Mouse (Mus musculus): ENCODE measurements around the gene Bcl3. TPM values are rescaled to one million over a fixed set of nuclear protein-coding genes. Genes with fewer than 3 reads are reported as not detected.
A peak's percentile ranks its signal among the peaks of the same experiment; 100 is the strongest.

The Bcl3 gene
- polyA plus RNA-seq, 1 experiment from 2014 or later = 1.0 TPM

DNA sequence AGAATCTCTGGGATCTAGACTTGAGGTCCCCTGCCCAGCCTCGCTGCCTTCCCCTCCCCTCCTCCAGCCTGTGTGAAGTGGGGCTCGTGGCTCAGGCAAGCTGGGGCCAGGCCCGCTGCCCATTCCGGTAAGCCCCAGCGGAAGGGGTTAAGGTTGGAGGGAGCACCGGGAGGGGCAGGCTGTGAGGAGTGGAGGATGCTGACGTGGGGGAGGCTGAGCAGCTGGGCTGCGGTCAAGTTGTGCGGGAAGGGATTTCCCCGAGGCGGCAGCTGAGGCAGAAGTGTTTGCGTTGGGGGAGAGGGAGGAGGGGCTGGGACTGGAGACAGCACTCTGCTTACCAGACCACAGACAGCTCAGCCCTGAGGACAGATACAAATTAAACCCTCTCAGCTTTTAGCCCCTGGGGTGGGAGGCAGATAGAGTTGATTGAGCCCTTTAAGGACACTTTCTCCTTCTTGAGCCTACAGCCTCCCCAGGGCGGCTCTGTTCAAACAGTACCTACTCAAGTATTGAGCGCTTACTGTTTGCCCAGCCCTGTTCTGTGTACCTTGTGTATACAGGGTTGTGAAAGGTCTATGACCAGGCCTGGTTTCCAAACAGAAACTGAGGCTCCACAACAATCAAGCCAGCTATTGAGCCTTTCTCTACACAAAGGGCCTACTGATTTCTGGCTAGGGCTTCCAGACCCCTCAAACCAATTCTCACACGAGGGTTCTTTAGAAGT, 5.0 kb downstream of the Bcl3 start:
- H3K27ac ChIP-seq (ENCODE audit: low read depth, low read length) = 0 out of 2 replicates have a peak overlapping the region, but pooled peaks have one; percentile 1
- peaks cover 34% of the 10 kb centered on the region for H3K27me3 ChIP-seq (ENCODE audit: control insufficient read depth, insufficient read depth, low read length)

DNA sequence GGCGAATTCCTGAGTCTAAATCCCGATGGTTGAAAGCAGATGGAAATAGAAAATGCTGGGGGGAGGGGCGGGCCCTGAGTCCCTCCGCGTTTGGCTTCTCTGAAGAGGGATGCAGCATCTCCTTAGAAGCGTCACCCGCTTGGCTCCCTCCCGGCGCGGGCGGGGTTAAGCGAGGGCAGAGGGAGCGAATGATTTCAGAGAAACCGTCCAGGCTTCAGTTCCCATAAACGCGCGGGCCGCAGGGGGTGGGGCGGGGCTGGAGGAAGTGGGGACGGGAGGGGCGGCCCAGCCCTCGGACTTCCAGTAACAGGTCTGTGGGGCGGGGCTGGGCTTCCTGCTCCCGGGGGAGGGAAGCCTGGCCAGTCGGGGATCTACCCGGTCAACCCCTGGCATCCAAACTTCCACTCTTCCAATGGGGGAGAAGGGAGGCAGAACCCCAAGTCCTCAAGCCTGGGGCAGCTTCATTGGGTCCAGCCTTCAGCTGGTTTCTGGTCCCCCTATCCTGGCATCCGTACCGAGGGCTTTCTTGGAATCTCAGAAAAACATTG, 6.3 kb downstream of the Bcl3 start:
- WGBS (ENCODE audit: insufficient replicate concordance) = under 1% methylated on average over 28 of the region's 28 CpGs
- H3K27ac ChIP-seq (ENCODE audit: low read depth, low read length) = 0 out of 2 replicates have a peak overlapping the region, but pooled peaks have one; percentile 29
- H3K27me3 ChIP-seq (ENCODE audit: control insufficient read depth, insufficient read depth, low read length) = peaks cover 34% of the 10 kb centered on the region
- peak overlapping the region; percentile 80 for H3K4me2 ChIP-seq
- peak overlapping the region; percentile 48 for H3K4me3 ChIP-seq (ENCODE audit: low read depth, low read length)
- ATAC-seq (replicated peaks; ENCODE audit: insufficient number of reproducible peaks, low FRiP score, low TSS enrichment) = peak; percentile 62; the same call in 1 of the 2 replicates
- peaks cover 10% of the 10 kb centered on the region for H3K4me1 ChIP-seq (ENCODE audit: control insufficient read depth, insufficient read depth, low read length)
- peak overlapping the region; percentile 61; the same call in 1 of the 2 replicates for H3K9ac ChIP-seq (ENCODE audit: low read depth, low read length)
- 0 out of 2 replicates have a peak, but pooled peaks cover 2% of the 10 kb centered on the region for H3K9me3 ChIP-seq (replicated peaks; ENCODE audit: control insufficient read depth, low read length)
- H3K36me3 ChIP-seq (ENCODE audit: control insufficient read depth, insufficient read depth, low read length) = no peaks in the 10 kb centered on the region

More for the DNA sequence above, 5.0 kb downstream of the Bcl3 start:
- Histone ChIP-seq H3K9me3 (replicated peaks; ENCODE audit: control insufficient read depth, low read length) (0 out of 2 replicates have a peak, but pooled peaks cover 2% of the 10 kb centered on the region), H3K4me3 (ENCODE audit: low read depth, low read length) (peak overlapping the region; percentile 48), H3K9ac (ENCODE audit: low read depth, low read length) (peak overlapping the region; percentile 36; the same call in 1 of the 2 replicates), H3K4me2 (peak overlapping the region; percentile 80), H3K36me3 (ENCODE audit: control insufficient read depth, insufficient read depth, low read length) (no peaks in the 10 kb centered on the region), H3K4me1 (ENCODE audit: control insufficient read depth, insufficient read depth, low read length) (peaks cover 13% of the 10 kb centered on the region)
- 11% methylated on average over 15 of the region's 15 CpGs for WGBS (ENCODE audit: insufficient replicate concordance)
- 0 out of 2 replicates have a peak, but pooled peaks have one; percentile 43 for ATAC-seq (replicated peaks; ENCODE audit: insufficient number of reproducible peaks, low FRiP score, low TSS enrichment)

DNA sequence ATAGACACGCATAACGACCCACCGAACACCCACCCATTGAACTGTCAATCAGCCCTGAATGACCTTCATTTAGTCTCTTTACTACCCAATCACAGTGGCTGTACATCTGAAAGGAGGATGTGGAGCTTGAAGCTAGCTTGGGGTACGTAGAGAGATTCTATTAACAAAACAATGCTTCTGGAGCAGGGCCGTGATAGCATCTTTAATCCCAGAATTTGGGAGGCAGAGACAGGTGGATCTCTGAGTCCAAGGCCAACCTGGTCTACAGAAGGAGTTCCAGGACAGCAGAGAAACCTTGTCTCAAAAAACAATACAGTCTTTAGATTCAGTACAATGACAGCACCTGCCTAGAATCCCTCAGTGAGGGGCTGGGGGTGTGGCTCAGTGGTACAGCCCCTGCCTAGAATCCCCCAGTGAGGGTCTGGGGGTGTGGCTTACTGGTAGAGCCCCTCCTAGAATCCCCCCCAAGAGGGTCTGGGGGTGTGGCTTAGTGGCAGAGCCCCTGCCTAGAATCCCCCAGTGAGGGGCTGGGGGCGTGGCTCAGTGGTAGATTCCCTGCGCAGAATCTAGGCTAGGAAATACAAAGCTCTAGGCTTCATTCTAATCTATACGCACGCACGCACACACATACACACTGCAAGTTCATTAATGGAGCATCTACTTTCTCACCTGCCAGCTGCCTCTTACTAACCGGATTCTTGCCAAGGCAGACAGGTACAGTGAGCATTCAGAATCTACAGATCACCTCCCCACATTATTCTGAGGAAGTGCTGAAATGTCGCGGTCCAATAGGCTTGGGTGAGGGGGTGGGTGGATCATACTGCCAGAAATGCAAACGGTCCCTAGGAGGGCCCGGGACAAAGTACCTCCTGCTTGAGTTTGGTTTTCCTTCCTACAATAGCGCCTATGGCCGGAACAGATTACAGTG, 7.0 kb downstream of the Bcl3 start:
- H3K4me3 ChIP-seq (ENCODE audit: low read depth, low read length) = peak overlapping the region; percentile 48
- peaks cover 16% of the 10 kb centered on the region for H3K4me1 ChIP-seq (ENCODE audit: control insufficient read depth, insufficient read depth, low read length)
- H3K4me2 ChIP-seq = peak overlapping the region; percentile 80
- H3K27me3 ChIP-seq (ENCODE audit: control insufficient read depth, insufficient read depth, low read length) = peaks cover 37% of the 10 kb centered on the region
- no peaks in the 10 kb centered on the region for H3K36me3 ChIP-seq (ENCODE audit: control insufficient read depth, insufficient read depth, low read length)
- 30% methylated on average over 17 of the region's 17 CpGs for WGBS (ENCODE audit: insufficient replicate concordance)
- 0 out of 2 replicates have a peak, but pooled peaks cover 2% of the 10 kb centered on the region for H3K9me3 ChIP-seq (replicated peaks; ENCODE audit: control insufficient read depth, low read length)
- ATAC-seq (replicated peaks; ENCODE audit: insufficient number of reproducible peaks, low FRiP score, low TSS enrichment) = 0 out of 2 replicates have a peak, but pooled peaks have one; percentile 16
- peak overlapping the region; percentile 61; the same call in 1 of the 2 replicates for H3K9ac ChIP-seq (ENCODE audit: low read depth, low read length)
- H3K27ac ChIP-seq (ENCODE audit: low read depth, low read length) = 0 out of 2 replicates have a peak overlapping the region, but pooled peaks have one; percentile 29

DNA sequence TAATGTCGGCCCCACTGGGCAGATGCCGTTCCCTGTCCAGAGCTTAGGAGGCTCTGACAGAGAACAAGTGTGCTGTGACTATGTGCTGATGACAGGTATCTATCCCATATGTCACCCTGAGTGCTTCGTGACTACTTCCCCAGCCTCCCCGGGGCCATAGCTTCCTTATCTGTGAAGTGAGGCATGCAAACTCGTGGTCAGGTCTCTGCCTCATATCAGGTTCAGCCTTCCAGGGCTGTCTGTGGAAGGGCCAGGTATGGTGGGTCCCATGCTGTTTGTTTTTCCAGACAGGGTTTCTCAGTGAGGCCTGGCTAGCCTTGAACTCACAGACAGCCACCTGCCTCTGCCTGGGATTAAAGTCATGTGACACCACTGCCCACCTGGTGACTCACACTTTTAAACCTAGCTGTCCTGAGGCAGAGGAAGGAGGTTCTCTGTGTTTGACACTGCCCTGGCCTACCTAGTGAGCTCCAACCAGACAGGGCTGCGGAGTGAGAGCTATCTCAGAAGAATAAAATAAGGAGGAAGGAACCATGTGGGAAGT, 8.9 kb downstream of the Bcl3 start:
- Histone ChIP-seq H3K27me3 (ENCODE audit: control insufficient read depth, insufficient read depth, low read length) (peaks cover 47% of the 10 kb centered on the region), H3K4me2 (no peak overlapping the region), H3K4me1 (ENCODE audit: control insufficient read depth, insufficient read depth, low read length) (peaks cover 16% of the 10 kb centered on the region), H3K27ac (ENCODE audit: low read depth, low read length) (no peak overlapping the region), H3K4me3 (ENCODE audit: low read depth, low read length) (no peak overlapping the region), H3K36me3 (ENCODE audit: control insufficient read depth, insufficient read depth, low read length) (no peaks in the 10 kb centered on the region), H3K9ac (ENCODE audit: low read depth, low read length) (no peak overlapping the region), H3K9me3 (replicated peaks; ENCODE audit: control insufficient read depth, low read length) (no peaks in the 10 kb centered on the region; the same call in 1 of the 2 replicates)
- WGBS (ENCODE audit: insufficient replicate concordance) = 44% methylated on average over 6 of the region's 6 CpGs
- no peak for ATAC-seq (replicated peaks; ENCODE audit: insufficient number of reproducible peaks, low FRiP score, low TSS enrichment)

DNA sequence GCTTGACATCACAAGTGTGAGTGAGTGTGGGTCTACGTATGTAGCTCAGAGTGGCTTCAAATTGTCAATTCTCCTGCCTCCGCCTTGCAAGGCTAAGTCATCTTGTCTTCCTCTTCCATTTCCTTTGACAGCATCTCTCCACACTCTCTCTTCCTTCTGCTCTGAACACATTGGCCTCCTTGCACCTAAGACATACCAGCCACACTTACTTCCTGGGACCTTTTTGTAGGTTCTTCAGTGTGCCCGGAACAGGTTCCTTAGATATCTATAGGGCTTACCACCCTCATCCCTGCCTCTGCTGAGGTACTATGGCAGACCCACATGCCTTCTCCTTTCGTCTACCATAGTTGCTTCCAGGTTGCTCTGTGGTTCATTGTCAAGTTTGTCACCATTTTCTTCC, 9.4 kb downstream of the Bcl3 start:
- H3K9me3 ChIP-seq (replicated peaks; ENCODE audit: control insufficient read depth, low read length) = no peaks in the 10 kb centered on the region; the same call in 1 of the 2 replicates
- H3K36me3 ChIP-seq (ENCODE audit: control insufficient read depth, insufficient read depth, low read length) = no peaks in the 10 kb centered on the region
- H3K4me3 ChIP-seq (ENCODE audit: low read depth, low read length) = no peak overlapping the region
- no peak for ATAC-seq (replicated peaks; ENCODE audit: insufficient number of reproducible peaks, low FRiP score, low TSS enrichment)
- no peak overlapping the region for H3K4me2 ChIP-seq
- 64% methylated on average over 4 of the region's 4 CpGs for WGBS (ENCODE audit: insufficient replicate concordance)
- no peak overlapping the region for H3K9ac ChIP-seq (ENCODE audit: low read depth, low read length)
- H3K27ac ChIP-seq (ENCODE audit: low read depth, low read length) = no peak overlapping the region
- peaks cover 16% of the 10 kb centered on the region for H3K4me1 ChIP-seq (ENCODE audit: control insufficient read depth, insufficient read depth, low read length)
- peaks cover 51% of the 10 kb centered on the region for H3K27me3 ChIP-seq (ENCODE audit: control insufficient read depth, insufficient read depth, low read length)

DNA sequence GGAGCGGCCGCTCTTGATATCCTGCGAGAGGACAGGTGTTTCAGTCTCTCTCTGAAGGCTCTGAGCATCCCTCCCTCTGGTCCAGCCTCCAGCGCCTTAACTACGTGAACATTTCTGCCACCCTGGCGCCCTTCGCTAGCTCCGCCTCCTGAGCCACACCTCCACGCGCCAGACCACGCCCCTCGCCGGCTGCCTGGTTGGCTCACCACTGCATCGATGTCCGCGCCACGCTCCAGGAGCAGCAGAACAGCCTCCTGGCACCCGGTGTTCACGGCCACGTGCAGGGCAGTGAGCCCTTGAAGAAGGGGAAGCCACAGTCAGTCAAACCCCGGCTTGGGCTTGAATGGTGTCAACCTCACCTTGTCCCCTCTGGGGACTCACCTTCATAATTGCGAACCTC, 11.5 kb downstream of the Bcl3 start:
- Histone ChIP-seq H3K36me3 (ENCODE audit: control insufficient read depth, insufficient read depth, low read length) (no peaks in the 10 kb centered on the region), H3K4me2 (peak overlapping the region; percentile 51), H3K27ac (ENCODE audit: low read depth, low read length) (no peak overlapping the region), H3K4me1 (ENCODE audit: control insufficient read depth, insufficient read depth, low read length) (peaks cover 7% of the 10 kb centered on the region), H3K27me3 (ENCODE audit: control insufficient read depth, insufficient read depth, low read length) (peaks cover 50% of the 10 kb centered on the region), H3K4me3 (ENCODE audit: low read depth, low read length) (peak overlapping the region; percentile 11; the same call in 1 of the 2 replicates), H3K9me3 (replicated peaks; ENCODE audit: control insufficient read depth, low read length) (no peaks in the 10 kb centered on the region; the same call in 1 of the 2 replicates), H3K9ac (ENCODE audit: low read depth, low read length) (no peak overlapping the region)
- no peak for ATAC-seq (replicated peaks; ENCODE audit: insufficient number of reproducible peaks, low FRiP score, low TSS enrichment)
- 5% methylated on average over 22 of the region's 22 CpGs for WGBS (ENCODE audit: insufficient replicate concordance)

DNA sequence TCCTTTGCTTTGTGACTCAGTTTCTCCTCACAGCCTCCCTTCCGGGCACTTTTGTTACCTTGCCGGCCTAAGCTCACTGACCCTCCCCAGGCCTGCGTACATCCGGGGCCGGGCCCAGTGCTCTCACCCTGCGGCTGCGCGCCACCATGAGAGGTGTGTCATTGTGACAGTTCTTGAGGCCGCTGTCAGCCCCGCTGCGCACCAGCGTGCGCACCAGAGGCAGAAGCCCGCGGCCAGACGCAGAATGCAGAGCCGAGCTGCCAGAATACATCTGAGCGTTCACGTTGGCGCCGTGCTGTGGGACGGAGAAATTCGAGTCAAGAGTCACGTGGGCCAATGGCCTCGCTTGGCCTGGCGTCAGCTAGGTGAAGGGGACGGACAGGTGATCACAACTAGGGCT, 13.2 kb downstream of the Bcl3 start:
- Histone ChIP-seq H3K9me3 (replicated peaks; ENCODE audit: control insufficient read depth, low read length) (no peaks in the 10 kb centered on the region; the same call in 1 of the 2 replicates), H3K4me3 (ENCODE audit: low read depth, low read length) (peak overlapping the region; percentile 29), H3K27me3 (ENCODE audit: control insufficient read depth, insufficient read depth, low read length) (peaks cover 45% of the 10 kb centered on the region), H3K9ac (ENCODE audit: low read depth, low read length) (peak overlapping the region; percentile 54; the same call in 1 of the 2 replicates), H3K4me2 (peak overlapping the region; percentile 61), H3K36me3 (ENCODE audit: control insufficient read depth, insufficient read depth, low read length) (no peaks in the 10 kb centered on the region), H3K27ac (ENCODE audit: low read depth, low read length) (no peak overlapping the region), H3K4me1 (ENCODE audit: control insufficient read depth, insufficient read depth, low read length) (peaks cover 7% of the 10 kb centered on the region)
- 3% methylated on average over 27 of the region's 27 CpGs for WGBS (ENCODE audit: insufficient replicate concordance)
- ATAC-seq (replicated peaks; ENCODE audit: insufficient number of reproducible peaks, low FRiP score, low TSS enrichment) = peak; percentile 70; the same call in 1 of the 2 replicates
